Mouse (Mus musculus) stomach, embryonic 16.5 days (tissue): ENCODE results near the gene Mta1. TPM values are rescaled to one million over a fixed set of nuclear protein-coding genes. Genes with fewer than 3 reads are reported as not detected.

Source experiments
- ATAC-seq: fragments of 200-750 bp; cut with Nextera tagmentation; 2 replicates; pipeline ENCODE4 v1.8.0; 2017; ENCODE audit warnings: moderate number of reproducible peaks, moderate TSS enrichment; ENCODE audit not compliant: insufficient read depth, low FRiP score
- H3K27ac ChIP-seq: fragments of 300-500 bp; sonication (generic); 2 replicates; pipeline ENCODE4 v1.5.1; 2014; ENCODE audit warnings: low read length
- H3K27me3 ChIP-seq: fragments of 300-500 bp; sonication (generic); 2 replicates; pipeline ENCODE4 v1.6.1; 2014; ENCODE audit warnings: low read length, control low read depth, mixed read lengths; ENCODE audit not compliant: control insufficient read depth, insufficient read depth
- H3K36me3 ChIP-seq: fragments of 300-500 bp; sonication (generic); 2 replicates; pipeline ENCODE4 v1.6.1; 2014; ENCODE audit warnings: low read length; ENCODE audit not compliant: control insufficient read depth, insufficient read depth
- H3K4me1 ChIP-seq: fragments of 300-500 bp; sonication (generic); 2 replicates; pipeline ENCODE4 v1.6.1; 2014; ENCODE audit warnings: low read length, control low read depth, mixed read lengths; ENCODE audit not compliant: control insufficient read depth, insufficient read depth
- H3K4me2 ChIP-seq: fragments of 300-500 bp; sonication (generic); 2 replicates; pipeline ENCODE4 v1.6.1; 2014; ENCODE audit warnings: low read depth, low read length, mixed read lengths
- H3K4me3 ChIP-seq: fragments of 300-500 bp; sonication (generic); replicated peaks from 2 replicates; pipeline ENCODE4 v1.5.1; 2014; ENCODE audit warnings: mild to moderate bottlenecking, low read length
- H3K9ac ChIP-seq: fragments of 300-500 bp; sonication (generic); 2 replicates; pipeline ENCODE4 v1.6.1; 2014; ENCODE audit warnings: low read length
- H3K9me3 ChIP-seq: fragments of 300-500 bp; sonication (generic); replicated peaks from 2 replicates; pipeline ENCODE4 v1.6.1; 2016; ENCODE audit warnings: low read length, control low read depth; ENCODE audit not compliant: control insufficient read depth
- WGBS: fragments of 180-500 bp; shearing (Covaris S2); extraction: QIAGEN DNeasy Blood & Tissue Kit; methylation state at CpG from one replicate; pipeline ENCODE4 v1.1.7; 2014; 5-methylcytosine and 5-hydroxymethylcytosine counted together
- polyA plus RNA-seq: library from polyadenylated mRNA; unstranded; fragments of >200 nt; fragmentation: Nextera tagmentation; extraction: Ambion mirVana; gene quantifications from 2 replicates; pipeline ENCODE4 v1.2.1, GENCODE M21; 2015

Mta1 gene
- polyA plus RNA-seq, 1 experiment from 2014 or later: 10.8 TPM

- H3K9me3 ChIP-seq: no peaks in the 10 kb centered on the region
- peak overlapping the region; percentile 81 for H3K9ac ChIP-seq
- H3K4me2 ChIP-seq: peak overlapping the region; percentile 94
- 5% methylated on average over 32 of the region's 32 CpGs for WGBS
- no peak for ATAC-seq
- 0 out of 2 replicates have a peak, but pooled peaks cover 7% of the 10 kb centered on the region for H3K27me3 ChIP-seq
- H3K4me1 ChIP-seq: peaks cover 32% of the 10 kb centered on the region
- H3K27ac ChIP-seq: peak overlapping the region; percentile 93
- H3K36me3 ChIP-seq: no peaks in the 10 kb centered on the region
- H3K4me3 ChIP-seq: peak overlapping the region; percentile 52
Measured at GRCm38 (mm10) chr12:113155076-113155771, 57.1 kb downstream of the Mta1 start.

GRCm38 (mm10) chr12:113155887-113156539 lies 57.9 kb downstream of the Mta1 start, which contains the start of gene Tedc1:
Gene Tedc1, plus strand, starts transcription at chr12:113156421.
- no peaks in the 10 kb centered on the region for H3K36me3 ChIP-seq
- peak within 1 kb of the TSS; percentile 93 for H3K27ac ChIP-seq
- under 1% methylated on average over 46 of the region's 46 CpGs for WGBS
- H3K27me3 ChIP-seq: 0 out of 2 replicates have a peak, but pooled peaks cover 7% of the 10 kb centered on the region
- H3K9me3 ChIP-seq: no peaks in the 10 kb centered on the region
- peak within 1 kb of the TSS; percentile 67 for H3K4me3 ChIP-seq
- ATAC-seq: peak; percentile 95
- peak within 1 kb of the TSS; percentile 81 for H3K9ac ChIP-seq
- peaks cover 32% of the 10 kb centered on the region for H3K4me1 ChIP-seq
- peak within 1 kb of the TSS; percentile 94 for H3K4me2 ChIP-seq

- peak; percentile 8 for ATAC-seq
Measured at GRCm38 (mm10) chr12:113156540-113156929, 58.5 kb downstream of the Mta1 start.

GRCm38 (mm10) chr12:113157002-113157401 lies 58.9 kb downstream of the Mta1 start:
- 29% methylated on average over 8 of the region's 8 CpGs for WGBS
- Histone ChIP-seq H3K4me3 (peak overlapping the region; percentile 67), H3K27me3 (no peaks in the 10 kb centered on the region), H3K9me3 (no peaks in the 10 kb centered on the region), H3K4me2 (peak overlapping the region; percentile 68), H3K36me3 (no peaks in the 10 kb centered on the region), H3K27ac (no peak overlapping the region), H3K9ac (peak overlapping the region; percentile 69), H3K4me1 (peaks cover 27% of the 10 kb centered on the region)
- no peak for ATAC-seq

More at GRCm38 (mm10) chr12:113156540-113156929, 58.5 kb downstream of the Mta1 start:
- WGBS: under 1% methylated on average over 23 of the region's 23 CpGs
- H3K36me3 ChIP-seq: no peaks in the 10 kb centered on the region
- peak overlapping the region; percentile 70 for H3K27ac ChIP-seq
- H3K9ac ChIP-seq: peak overlapping the region; percentile 69
- peak overlapping the region; percentile 67 for H3K4me3 ChIP-seq
- H3K27me3 ChIP-seq: 0 out of 2 replicates have a peak, but pooled peaks cover 3% of the 10 kb centered on the region
- peak overlapping the region; percentile 68 for H3K4me2 ChIP-seq
- H3K9me3 ChIP-seq: no peaks in the 10 kb centered on the region
- H3K4me1 ChIP-seq: peaks cover 30% of the 10 kb centered on the region

- Histone ChIP-seq H3K9ac (0 out of 2 replicates have a peak overlapping the region, but pooled peaks have one; percentile 22), H3K27me3 (no peaks in the 10 kb centered on the region), H3K36me3 (no peaks in the 10 kb centered on the region), H3K27ac (no peak overlapping the region), H3K9me3 (no peaks in the 10 kb centered on the region), H3K4me1 (peaks cover 22% of the 10 kb centered on the region), H3K4me3 (no peak overlapping the region), H3K4me2 (peak overlapping the region; percentile 68; the same call in 1 of the 2 replicates)
- WGBS: 83% methylated on average over 8 of the region's 8 CpGs
- ATAC-seq: no peak
Measured at GRCm38 (mm10) chr12:113157521-113157920, 59.4 kb downstream of the Mta1 start.

- Histone ChIP-seq H3K36me3 (no peaks in the 10 kb centered on the region), H3K27ac (no peak overlapping the region), H3K4me1 (peaks cover 19% of the 10 kb centered on the region), H3K9ac (no peak overlapping the region), H3K9me3 (no peaks in the 10 kb centered on the region), H3K4me2 (no peak overlapping the region), H3K4me3 (no peak overlapping the region), H3K27me3 (no peaks in the 10 kb centered on the region)
- no peak for ATAC-seq
- 89% methylated on average over 8 of the region's 8 CpGs for WGBS
Measured at GRCm38 (mm10) chr12:113157971-113158370, 59.9 kb downstream of the Mta1 start.

GRCm38 (mm10) chr12:113163561-113164006 lies 65.5 kb downstream of the Mta1 start:
- H3K27ac ChIP-seq: no peak overlapping the region
- H3K4me2 ChIP-seq: no peak overlapping the region
- no peaks in the 10 kb centered on the region for H3K9me3 ChIP-seq
- no peak for ATAC-seq
- WGBS: 82% methylated on average over 11 of the region's 11 CpGs
- no peaks in the 10 kb centered on the region for H3K27me3 ChIP-seq
- H3K9ac ChIP-seq: no peak overlapping the region
- H3K36me3 ChIP-seq: no peaks in the 10 kb centered on the region
- no peak overlapping the region for H3K4me3 ChIP-seq
- H3K4me1 ChIP-seq: no peaks in the 10 kb centered on the region

- peak; percentile 38; the same call in 1 of the 2 replicates for ATAC-seq
- no peaks in the 10 kb centered on the region for H3K4me1 ChIP-seq
- H3K36me3 ChIP-seq: no peaks in the 10 kb centered on the region
- WGBS: 77% methylated on average over 9 of the region's 9 CpGs
- H3K27ac ChIP-seq: no peak overlapping the region
- H3K9me3 ChIP-seq: no peaks in the 10 kb centered on the region
- H3K4me3 ChIP-seq: no peak overlapping the region
- no peaks in the 10 kb centered on the region for H3K27me3 ChIP-seq
- no peak overlapping the region for H3K4me2 ChIP-seq
- H3K9ac ChIP-seq: no peak overlapping the region
Measured at GRCm38 (mm10) chr12:113168031-113168536, 70.0 kb downstream of the Mta1 start.
